Mouse (Mus musculus) liver, adult 2 months (tissue): ENCODE measurements around the gene Ankfn1.

Experiments used
- CTCF ChIP-seq: fragments of 200-500 bp; IDR thresholded peaks from 2 replicates; pipeline ENCODE4 v1.5.1; 2011; ENCODE audit warnings: low read depth, low read length, control low read depth
- POLR2A ChIP-seq: fragments of 200-500 bp; IDR thresholded peaks from 2 replicates; pipeline ENCODE4 v1.6.1; 2011; ENCODE audit warnings: low read length, control low read depth; ENCODE audit not compliant: insufficient read depth; ENCODE audit errors: extremely low read depth

GRCm38 (mm10) chr11:89452862-89453261, 324.6 kb downstream of the Ankfn1 start:
- no peak for TF ChIP-seq CTCF
- no peak for TF ChIP-seq POLR2A
